In the genomic region with DNA sequence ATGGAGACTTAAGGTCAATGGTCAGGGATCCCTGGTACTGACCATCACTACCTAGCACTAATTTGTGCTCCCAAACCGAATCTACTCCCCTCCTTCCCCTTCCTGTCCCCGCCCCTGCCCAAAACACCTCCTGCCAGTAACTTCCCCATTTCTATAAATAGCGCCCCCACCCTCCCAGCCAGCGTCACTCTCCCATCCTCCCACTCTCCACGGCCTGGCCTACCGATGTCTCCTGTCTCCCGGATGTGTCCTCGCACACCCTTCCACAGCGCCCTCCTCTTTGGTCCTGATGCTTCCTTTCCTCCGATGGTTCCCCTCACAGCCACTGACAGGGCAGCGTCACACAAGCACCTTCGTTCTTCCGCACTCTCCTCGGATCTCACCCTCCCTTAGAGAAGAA, we compare ENCODE assay signal across 7 mouse cellular contexts. TPM values are rescaled to one million over a fixed set of nuclear protein-coding genes. Genes with fewer than 3 reads are reported as not detected.
DNase-seq lines count a peak whose midpoint lies in the region; ATAC-seq and TF ChIP-seq lines count a peak whose summit lies in the region.

No protein-coding gene starts in this region.

- H3K4me2 ChIP-seq in embryonic facial prominence, embryonic 14.5 days (ENCODE audit: low read depth, low read length): no peak overlapping the region
- H3K4me2 ChIP-seq in liver, embryonic 15.5 days: peak overlapping the region; percentile 43

- no peak overlapping the region for H3K4me3 ChIP-seq in embryonic facial prominence, embryonic 14.5 days (ENCODE audit: low read depth, low read length)
- H3K4me3 ChIP-seq in liver, embryonic 15.5 days (replicated peaks): no peak overlapping the region
- peak overlapping the region; percentile 5 for H3K4me3 ChIP-seq in small intestine, adult 2 months (ENCODE audit: low read depth, low read length)

- no peaks in the 10 kb centered on the region for H3K9me3 ChIP-seq in embryonic facial prominence, embryonic 14.5 days (ENCODE audit: control insufficient read depth, low read length)
- no peaks in the 10 kb centered on the region for H3K9me3 ChIP-seq in liver, embryonic 15.5 days (replicated peaks)

- 0 out of 2 replicates have a peak, but pooled peaks have one; percentile 14 for ATAC-seq in embryonic facial prominence, embryonic 14.5 days (ENCODE audit: low read depth)
- peak; percentile 90 to 91 for ATAC-seq in hematopoietic stem cell, adult 5-6 weeks (replicated peaks in 1 of 2; ENCODE audit: insufficient read depth in 1 of 2, low FRiP score in 2 of 2, low TSS enrichment in 1 of 2, low read depth in 1 of 2, poor library complexity in 2 of 2, severe bottlenecking in 2 of 2)
- peak; percentile 35 for ATAC-seq in liver, embryonic 15.5 days (ENCODE audit: insufficient read depth)

- WGBS in embryonic facial prominence, embryonic 14.5 days: 31% methylated on average over 14 of the region's 14 CpGs
- WGBS in liver, embryonic 15.5 days (ENCODE audit: insufficient replicate concordance): 5% methylated on average over 14 of the region's 14 CpGs
- WGBS in small intestine, adult 2 months: 60% methylated on average over 14 of the region's 14 CpGs

- peaks cover 22% of the 10 kb centered on the region for H3K4me1 ChIP-seq in embryonic facial prominence, embryonic 14.5 days (ENCODE audit: control insufficient read depth, insufficient read depth, low read length)
- H3K4me1 ChIP-seq in liver, embryonic 15.5 days (replicated peaks): peaks cover 51% of the 10 kb centered on the region
- H3K4me1 ChIP-seq in small intestine, adult 2 months (ENCODE audit: control insufficient read depth, insufficient read depth, insufficient read length, low read length): peaks cover 50% of the 10 kb centered on the region

- no peak overlapping the region for H3K27ac ChIP-seq in embryonic facial prominence, embryonic 14.5 days (replicated peaks; ENCODE audit: low read depth, low read length)
- no peak overlapping the region for H3K27ac ChIP-seq in liver, embryonic 15.5 days (replicated peaks)
- H3K27ac ChIP-seq in small intestine, adult 2 months (ENCODE audit: insufficient read depth, low read depth, low read length): peak overlapping the region; percentile 68

- TF ChIP-seq POLR2A in small intestine, adult 2 months (IDR thresholded peaks at IDR 0.05; ENCODE audit: low read depth, low read length): no peak

- no peak for TF ChIP-seq CTCF in small intestine, adult 2 months (IDR thresholded peaks at IDR 0.05; ENCODE audit: extremely low read depth, insufficient read length, insufficient replicate concordance, low read depth, low read length)

- DNase-seq in 416B (ENCODE audit: low read depth) (peak; percentile 94), A20 (ENCODE audit: low read depth, low spot score) (peak; percentile 94)
- no peak for DNase-seq in embryonic facial prominence, embryonic 14.5 days (ENCODE audit: low spot score)
- no peak for DNase-seq in cerebellum, adult 9-10 months

- H3K9ac ChIP-seq in embryonic facial prominence, embryonic 14.5 days (ENCODE audit: low read depth, low read length): no peak overlapping the region
- no peak overlapping the region for H3K9ac ChIP-seq in liver, embryonic 15.5 days

- H3K27me3 ChIP-seq in embryonic facial prominence, embryonic 14.5 days (replicated peaks; ENCODE audit: control insufficient read depth, insufficient read depth, low read length): no peaks in the 10 kb centered on the region
- no peaks in the 10 kb centered on the region; the same call in 1 of the 2 replicates for H3K27me3 ChIP-seq in liver, embryonic 15.5 days
- no peaks in the 10 kb centered on the region for H3K27me3 ChIP-seq in small intestine, adult 2 months (ENCODE audit: control insufficient read depth, insufficient read depth, low read length)

- no peaks in the 10 kb centered on the region for H3K36me3 ChIP-seq in embryonic facial prominence, embryonic 14.5 days (ENCODE audit: control insufficient read depth, insufficient read depth, low read length)
- no peaks in the 10 kb centered on the region for H3K36me3 ChIP-seq in liver, embryonic 15.5 days (replicated peaks)
- no peaks in the 10 kb centered on the region for H3K36me3 ChIP-seq in small intestine, adult 2 months (ENCODE audit: control insufficient read depth, insufficient read depth, low read length)

RNA-seq across cellular contexts. Expression of gene Ier5, which starts 39.9 kb away (rescaled TPM):
- polyA plus RNA-seq in embryonic facial prominence, embryonic 14.5 days (2014; fragmentation: Nextera tagmentation; extraction: Ambion mirVana): 9.9 and 11.0 TPM in 2 replicates
- total RNA-seq in hematopoietic stem cell, adult 5-6 weeks (2017): 26.1 and 30.0 TPM in 2 replicates
- 2.5 and 2.7 TPM in 2 replicates for polyA plus RNA-seq in liver, embryonic 15.5 days (2015; fragmentation: Nextera tagmentation; extraction: Ambion mirVana)
- polyA plus RNA-seq in small intestine, adult 2 months (2012; rRNA removed): 25.4 and 63.9 TPM in 2 replicates

Comparison
In these comparisons a context has a peak if more than half of its experiments do, and no peak if none do; other contexts are left out.
1. DNase-seq: peak in 416B (single experiment) and A20 (single experiment); none in embryonic facial prominence, embryonic 14.5 days (single experiment) and cerebellum, adult 9-10 months (single experiment).
2. ATAC-seq: peak in every context shown above with its lines; median percentile 90 in hematopoietic stem cell, adult 5-6 weeks; 35 in liver, embryonic 15.5 days; 14 in embryonic facial prominence, embryonic 14.5 days.